Mouse (Mus musculus): ENCODE measurements around the gene 1700012P22Rik.

Gene 1700012P22Rik

DNA sequence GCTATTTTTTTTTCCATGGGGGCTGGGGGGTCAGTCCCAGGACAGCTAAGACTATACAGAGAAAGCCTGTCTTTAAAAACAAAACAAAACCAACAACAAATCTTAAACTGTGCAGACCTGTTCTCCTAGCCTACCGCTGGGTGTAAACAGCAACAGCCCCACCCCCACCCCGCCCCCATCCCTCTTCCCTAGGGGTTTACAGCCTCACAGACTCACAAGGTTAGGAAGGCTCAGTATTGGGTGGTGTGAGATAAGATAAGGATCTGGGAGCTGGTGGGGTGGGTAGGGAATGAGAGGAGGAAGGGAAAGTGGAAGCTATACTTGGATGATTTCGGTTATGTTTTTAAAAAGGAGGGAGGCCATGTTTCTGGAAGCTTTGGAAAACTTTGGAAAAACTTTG lies 42.3 kb downstream of the 1700012P22Rik start:
- TF ChIP-seq GATA4 (IDR thresholded peaks at IDR 0.05; ENCODE audit: insufficient replicate concordance, low read length), result no peak

DNA sequence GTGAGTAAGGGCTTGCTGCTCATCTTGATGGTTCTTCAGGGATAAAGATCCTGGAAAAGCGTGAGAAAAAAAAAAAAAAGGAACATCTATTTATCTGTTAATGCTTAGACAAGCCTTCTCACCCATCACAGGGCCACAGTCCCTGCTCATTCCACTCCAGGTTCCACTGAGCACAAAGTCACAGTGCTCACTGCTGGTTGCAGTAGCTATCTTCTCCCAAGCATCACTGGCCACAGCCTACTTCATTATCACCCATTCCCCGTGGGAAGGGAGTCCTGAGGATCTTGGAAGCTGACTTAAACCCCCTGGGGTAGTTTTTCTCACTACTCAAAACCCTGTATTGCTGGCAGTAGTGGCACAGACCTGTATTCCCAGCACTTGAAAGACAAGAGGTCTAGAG lies 60.7 kb downstream of the 1700012P22Rik start, which contains the start of gene Pramef20:
TSS of gene Pramef20 (minus strand) at position 23 of the 400 bp plus-strand sequence.
- no peak for TF ChIP-seq GATA4 (IDR thresholded peaks at IDR 0.05; ENCODE audit: insufficient replicate concordance, low read length)

Data from liver, adult (tissue).